Mouse (Mus musculus): ENCODE measurements around the gene Ush1c.

DNA sequence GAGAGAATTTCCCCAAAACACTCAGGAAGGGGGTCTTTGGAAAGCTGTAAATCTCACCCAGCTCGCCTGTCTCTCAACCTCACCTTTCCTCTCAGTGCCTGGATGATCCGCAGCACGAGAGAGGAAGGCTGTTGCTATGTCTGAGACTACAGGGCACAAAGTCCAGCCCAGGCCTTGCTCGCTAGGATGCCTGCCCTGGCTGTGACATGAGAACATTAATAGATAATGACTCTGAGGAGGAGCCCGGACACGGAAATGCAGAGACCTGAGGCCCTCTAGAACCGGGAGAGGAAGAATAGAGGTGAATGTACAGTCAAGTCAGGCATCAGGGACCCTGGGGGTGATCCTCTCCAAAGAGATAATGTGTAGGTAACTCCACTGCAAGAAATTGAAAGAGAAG, 1.1 kb downstream of the Ush1c start:
- TF ChIP-seq CTCF (IDR thresholded peaks at IDR 0.05; ENCODE audit: insufficient read depth, low read length) (no peak), POLR2A (IDR thresholded peaks at IDR 0.05; ENCODE audit: borderline replicate concordance, extremely low read depth, low read depth, low read length) (no peak)

Measured in lung, adult 2 months (tissue).